Mouse (Mus musculus) midbrain, postnatal 0 days (tissue): ENCODE data around the gene Dagla. TPM values are rescaled to one million over a fixed set of nuclear protein-coding genes. Genes with fewer than 3 reads are reported as not detected.

Source experiments
- ATAC-seq: fragments of 200-750 bp; cut with Nextera tagmentation; 2 replicates; pipeline ENCODE4 v1.8.0; 2017; ENCODE audit warnings: moderate number of reproducible peaks, mild to moderate bottlenecking, moderate TSS enrichment, moderate library complexity; ENCODE audit not compliant: low FRiP score
- DNase-seq: peaks from one replicate; pipeline ENCODE4 v3.0.0-alpha.2; 2015; ENCODE audit warnings: low spot score
- H3K27ac ChIP-seq: fragments of 300-500 bp; sonication (generic); 2 replicates; pipeline ENCODE4 v1.5.1; 2014; ENCODE audit warnings: low read depth, mild to moderate bottlenecking, low read length, mixed read lengths
- H3K27me3 ChIP-seq: fragments of 300-500 bp; sonication (generic); 2 replicates; pipeline ENCODE4 v1.6.1; 2014; ENCODE audit warnings: low read length, control low read depth, mixed read lengths; ENCODE audit not compliant: insufficient read depth
- H3K36me3 ChIP-seq: fragments of 300-500 bp; sonication (generic); 2 replicates; pipeline ENCODE4 v1.6.1; 2014; ENCODE audit warnings: low read length, control low read depth, mixed read lengths; ENCODE audit not compliant: insufficient read depth
- H3K4me1 ChIP-seq: fragments of 300-500 bp; sonication (generic); 2 replicates; pipeline ENCODE4 v1.6.1; 2014; ENCODE audit warnings: mild to moderate bottlenecking, control low read depth, antibody characterized with exemption, low read length, mixed read lengths; ENCODE audit not compliant: insufficient read depth
- H3K4me2 ChIP-seq: fragments of 300-500 bp; sonication (generic); 2 replicates; pipeline ENCODE4 v1.6.1; 2014; ENCODE audit warnings: low read depth, mild to moderate bottlenecking, low read length, mixed read lengths; ENCODE audit not compliant: poor library complexity, severe bottlenecking
- H3K4me3 ChIP-seq: fragments of 300-500 bp; sonication (generic); 2 replicates; pipeline ENCODE4 v1.5.1; 2014; ENCODE audit warnings: low read depth, mild to moderate bottlenecking, low read length, moderate library complexity
- H3K9ac ChIP-seq: fragments of 300-500 bp; sonication (generic); replicated peaks from 2 replicates; pipeline ENCODE4 v1.6.1; 2014; ENCODE audit warnings: mild to moderate bottlenecking, low read length, moderate library complexity, mixed read lengths; ENCODE audit not compliant: poor library complexity, severe bottlenecking
- H3K9me3 ChIP-seq: fragments of 300-500 bp; sonication (generic); 2 replicates; pipeline ENCODE4 v1.6.1; 2016; ENCODE audit warnings: low read length, control low read depth
- CTCF ChIP-seq: IDR thresholded peaks from 2 replicates; pipeline ENCODE4 v1.5.1; 2016; ENCODE audit warnings: antibody characterized with exemption, mild to moderate bottlenecking
- WGBS: fragments of 180-500 bp; shearing (Covaris S2); extraction: QIAGEN DNeasy Blood & Tissue Kit; methylation state at CpG from one replicate; pipeline ENCODE4 v1.1.7; 2014; 5-methylcytosine and 5-hydroxymethylcytosine counted together
- polyA plus RNA-seq: library from polyadenylated mRNA; unstranded; fragments of >200 nt; fragmentation: Nextera tagmentation; extraction: Ambion mirVana; gene quantifications from 2 replicates; pipeline ENCODE4 v1.2.1, GENCODE M21; 2015
- total RNA-seq: library from RNA; depleted of rRNA; stranded (reverse); fragments of >200 nt; gene quantifications from 2 replicates; pipeline ENCODE4 v1.2.3, GENCODE M21; 2014

Dagla gene
- total and polyA plus RNA-seq, 2 experiments from 2014 or later, result 13.7 to 40.8 TPM

- Histone ChIP-seq H3K36me3 (peaks cover 15% of the 10 kb centered on the region; the same call in 1 of the 2 replicates), H3K27ac (no peak overlapping the region), H3K4me3 (no peak overlapping the region), H3K27me3 (no peaks in the 10 kb centered on the region), H3K9ac (no peak overlapping the region), H3K4me2 (no peak overlapping the region), H3K4me1 (no peaks in the 10 kb centered on the region), H3K9me3 (no peaks in the 10 kb centered on the region)
- no peak for ATAC-seq
- 88% methylated on average over 8 of the region's 8 CpGs for WGBS
- no peak for TF ChIP-seq CTCF
- DNase-seq, result no peak
Measured at GRCm38 (mm10) chr19:10216101-10216500, 88.6 kb downstream of the Dagla start.

GRCm38 (mm10) chr19:10213796-10214471 lies 90.7 kb downstream of the Dagla start:
- no peaks in the 10 kb centered on the region for H3K9me3 ChIP-seq
- peaks cover 25% of the 10 kb centered on the region; the same call in 1 of the 2 replicates for H3K36me3 ChIP-seq
- H3K4me2 ChIP-seq, result no peak overlapping the region
- WGBS, result 95% methylated on average over 10 of the region's 10 CpGs
- H3K9ac ChIP-seq, result no peak overlapping the region
- H3K4me1 ChIP-seq, result no peaks in the 10 kb centered on the region
- no peak overlapping the region for H3K27ac ChIP-seq
- ATAC-seq (no peak), DNase-seq (no peak)
- no peak overlapping the region for H3K4me3 ChIP-seq
- no peak for TF ChIP-seq CTCF
- H3K27me3 ChIP-seq, result no peaks in the 10 kb centered on the region

GRCm38 (mm10) chr19:10210885-10211284 lies 93.8 kb downstream of the Dagla start:
- no peak for ATAC-seq
- no peak for TF ChIP-seq CTCF
- no peak overlapping the region for H3K9ac ChIP-seq
- H3K36me3 ChIP-seq, result peaks cover 44% of the 10 kb centered on the region
- no peak overlapping the region for H3K4me2 ChIP-seq
- H3K27me3 ChIP-seq, result no peaks in the 10 kb centered on the region
- DNase-seq, result no peak
- H3K4me1 ChIP-seq, result no peaks in the 10 kb centered on the region
- no peaks in the 10 kb centered on the region for H3K9me3 ChIP-seq
- WGBS, result 89% methylated on average over 4 of the region's 4 CpGs
- H3K4me3 ChIP-seq, result no peak overlapping the region
- no peak overlapping the region for H3K27ac ChIP-seq

- H3K4me1 ChIP-seq, result peaks cover 7% of the 10 kb centered on the region; the same call in 1 of the 2 replicates
- H3K4me3 ChIP-seq, result no peak overlapping the region
- no peak overlapping the region for H3K9ac ChIP-seq
- H3K4me2 ChIP-seq, result no peak overlapping the region
- DNase-seq (no peak), ATAC-seq (no peak)
- 89% methylated on average over 3 of the region's 3 CpGs for WGBS
- no peak for TF ChIP-seq CTCF
- H3K27ac ChIP-seq, result no peak overlapping the region
- H3K27me3 ChIP-seq, result no peaks in the 10 kb centered on the region
- H3K36me3 ChIP-seq, result peaks cover 44% of the 10 kb centered on the region
- H3K9me3 ChIP-seq, result no peaks in the 10 kb centered on the region
Measured at GRCm38 (mm10) chr19:10208851-10209250, 95.8 kb downstream of the Dagla start.

- Histone ChIP-seq H3K27ac (no peak overlapping the region), H3K27me3 (no peaks in the 10 kb centered on the region), H3K4me2 (peak overlapping the region; percentile 85), H3K4me1 (peaks cover 10% of the 10 kb centered on the region; the same call in 1 of the 2 replicates), H3K9me3 (no peaks in the 10 kb centered on the region), H3K9ac (no peak overlapping the region; the same call in 1 of the 2 replicates), H3K4me3 (peak overlapping the region; percentile 80; the same call in 1 of the 2 replicates), H3K36me3 (peaks cover 38% of the 10 kb centered on the region)
- 70% methylated on average over 6 of the region's 6 CpGs for WGBS
- DNase-seq (no peak), ATAC-seq (no peak)
- TF ChIP-seq CTCF, result no peak
Measured at GRCm38 (mm10) chr19:10205051-10205450, 99.6 kb downstream of the Dagla start.

GRCm38 (mm10) chr19:10204616-10205001 lies 100.1 kb downstream of the Dagla start:
- Histone ChIP-seq H3K4me2 (peak overlapping the region; percentile 85), H3K4me1 (peaks cover 10% of the 10 kb centered on the region; the same call in 1 of the 2 replicates), H3K36me3 (peaks cover 38% of the 10 kb centered on the region), H3K27me3 (no peaks in the 10 kb centered on the region), H3K9me3 (no peaks in the 10 kb centered on the region), H3K4me3 (peak overlapping the region; percentile 80), H3K27ac (peak overlapping the region; percentile 71), H3K9ac (peak overlapping the region; percentile 70)
- DNase-seq (peak; percentile 62), ATAC-seq (peak; percentile 59)
- peak; percentile 64 for TF ChIP-seq CTCF
- 3% methylated on average over 5 of the region's 5 CpGs for WGBS
